Mouse (Mus musculus) kidney, embryonic 14.5 days (tissue): ENCODE measurements around the gene 4933402N03Rik. TPM values are rescaled to one million over a fixed set of nuclear protein-coding genes. Genes with fewer than 3 reads are reported as not detected.

Source experiments
- ATAC-seq: fragments of 200-750 bp; cut with Nextera tagmentation; 2 replicates; pipeline ENCODE4 v1.8.0; 2017; ENCODE audit warnings: moderate number of reproducible peaks, mild to moderate bottlenecking, moderate TSS enrichment, moderate library complexity; ENCODE audit not compliant: low FRiP score, low TSS enrichment
- H3K27ac ChIP-seq: fragments of 300-500 bp; sonication (generic); 2 replicates; pipeline ENCODE4 v1.5.1; 2014; ENCODE audit warnings: low read depth, mild to moderate bottlenecking, low read length, moderate library complexity, mixed read lengths
- H3K27me3 ChIP-seq: fragments of 300-500 bp; sonication (generic); 2 replicates; pipeline ENCODE4 v1.6.1; 2014; ENCODE audit warnings: mild to moderate bottlenecking, low read length; ENCODE audit not compliant: control insufficient read depth, insufficient read depth
- H3K36me3 ChIP-seq: fragments of 300-500 bp; sonication (generic); 2 replicates; pipeline ENCODE4 v1.6.1; 2014; ENCODE audit warnings: low read length, mixed read lengths; ENCODE audit not compliant: control insufficient read depth, insufficient read depth
- H3K4me1 ChIP-seq: fragments of 300-500 bp; sonication (generic); 2 replicates; pipeline ENCODE4 v1.6.1; 2014; ENCODE audit warnings: low read length, mixed read lengths; ENCODE audit not compliant: control insufficient read depth, insufficient read depth
- H3K4me2 ChIP-seq: fragments of 300-500 bp; sonication (generic); replicated peaks from 2 replicates; pipeline ENCODE4 v1.6.1; 2014; ENCODE audit warnings: low read depth, mild to moderate bottlenecking, low read length
- H3K4me3 ChIP-seq: fragments of 300-500 bp; sonication (generic); 2 replicates; pipeline ENCODE4 v1.5.1; 2014; ENCODE audit warnings: mild to moderate bottlenecking, low read length
- H3K9ac ChIP-seq: fragments of 300-500 bp; sonication (generic); 2 replicates; pipeline ENCODE4 v1.6.1; 2014; ENCODE audit warnings: low read depth, mild to moderate bottlenecking, low read length, moderate library complexity
- H3K9me3 ChIP-seq: fragments of 300-500 bp; sonication (generic); 2 replicates; pipeline ENCODE4 v1.6.1; 2016; ENCODE audit warnings: low read length; ENCODE audit not compliant: control insufficient read depth
- WGBS: fragments of 180-500 bp; shearing (Covaris S2); extraction: QIAGEN DNeasy Blood & Tissue Kit; methylation state at CpG from one replicate; pipeline ENCODE4 v1.1.7; 2014; 5-methylcytosine and 5-hydroxymethylcytosine counted together
- polyA plus RNA-seq: library from polyadenylated mRNA; unstranded; fragments of >200 nt; fragmentation: Nextera tagmentation; extraction: Ambion mirVana; gene quantifications from 2 replicates; pipeline ENCODE4 v1.2.1, GENCODE M21; 2014

The 4933402N03Rik gene
- polyA plus RNA-seq, 1 experiment from 2014 or later: not detected

GRCm38 (mm10) chr7:131153044-131153443 is 6.9 kb upstream of the 4933402N03Rik start:
- no peaks in the 10 kb centered on the region for H3K36me3 ChIP-seq
- H3K4me2 ChIP-seq: no peak overlapping the region
- ATAC-seq: no peak
- no peaks in the 10 kb centered on the region for H3K27me3 ChIP-seq
- WGBS: 76% methylated on average over 5 of the region's 5 CpGs
- H3K9me3 ChIP-seq: no peaks in the 10 kb centered on the region
- H3K9ac ChIP-seq: no peak overlapping the region
- H3K27ac ChIP-seq: no peak overlapping the region
- H3K4me1 ChIP-seq: no peaks in the 10 kb centered on the region
- no peak overlapping the region for H3K4me3 ChIP-seq

GRCm38 (mm10) chr7:131150179-131150578 is 4.1 kb upstream of the 4933402N03Rik start:
- no peak overlapping the region for H3K9ac ChIP-seq
- no peaks in the 10 kb centered on the region for H3K36me3 ChIP-seq
- no peaks in the 10 kb centered on the region for H3K9me3 ChIP-seq
- no peak overlapping the region for H3K27ac ChIP-seq
- no peak for ATAC-seq
- H3K27me3 ChIP-seq: no peaks in the 10 kb centered on the region
- 92% methylated on average over 3 of the region's 3 CpGs for WGBS
- no peak overlapping the region for H3K4me3 ChIP-seq
- no peak overlapping the region for H3K4me2 ChIP-seq
- no peaks in the 10 kb centered on the region for H3K4me1 ChIP-seq

DNA sequence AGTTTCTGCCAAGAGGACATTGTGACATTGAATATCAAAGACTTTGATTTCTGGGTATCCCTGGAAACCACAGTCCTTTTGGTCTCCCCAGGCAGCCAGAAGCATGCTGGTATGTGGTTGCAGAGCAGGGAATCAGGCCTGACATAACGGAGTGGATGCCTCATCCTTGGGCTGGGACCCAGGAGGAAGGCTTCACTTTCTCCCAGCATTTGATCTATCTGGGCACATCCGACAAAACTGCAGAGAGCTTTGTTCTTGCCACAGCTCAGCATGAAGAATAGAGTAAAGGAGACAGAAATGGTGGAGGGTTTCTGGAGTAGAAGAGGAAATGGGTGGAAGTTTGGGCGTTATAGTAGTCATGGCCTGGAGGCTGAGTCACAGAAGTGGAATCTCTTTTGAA is 12.9 kb downstream of the 4933402N03Rik start:
- no peak overlapping the region for H3K4me3 ChIP-seq
- H3K36me3 ChIP-seq: no peaks in the 10 kb centered on the region
- no peaks in the 10 kb centered on the region for H3K27me3 ChIP-seq
- no peak for ATAC-seq
- no peak overlapping the region for H3K9ac ChIP-seq
- 82% methylated on average over 3 of the region's 3 CpGs for WGBS
- H3K9me3 ChIP-seq: no peaks in the 10 kb centered on the region
- no peak overlapping the region for H3K4me2 ChIP-seq
- H3K27ac ChIP-seq: no peak overlapping the region
- no peaks in the 10 kb centered on the region for H3K4me1 ChIP-seq

- WGBS: 68% methylated on average over 12 of the region's 12 CpGs
- H3K9ac ChIP-seq: no peak overlapping the region
- H3K27me3 ChIP-seq: no peaks in the 10 kb centered on the region
- no peak overlapping the region for H3K4me3 ChIP-seq
- ATAC-seq: no peak
- no peaks in the 10 kb centered on the region for H3K9me3 ChIP-seq
- no peaks in the 10 kb centered on the region for H3K36me3 ChIP-seq
- no peak overlapping the region for H3K4me2 ChIP-seq
- H3K4me1 ChIP-seq: no peaks in the 10 kb centered on the region
- no peak overlapping the region for H3K27ac ChIP-seq
Measured at GRCm38 (mm10) chr7:131130021-131130420, 16.1 kb downstream of the 4933402N03Rik start.

GRCm38 (mm10) chr7:131122210-131122807 is 23.8 kb downstream of the 4933402N03Rik start:
- H3K27me3 ChIP-seq: no peaks in the 10 kb centered on the region
- no peak overlapping the region for H3K9ac ChIP-seq
- H3K36me3 ChIP-seq: no peaks in the 10 kb centered on the region
- no peak for ATAC-seq
- no peaks in the 10 kb centered on the region for H3K9me3 ChIP-seq
- H3K27ac ChIP-seq: no peak overlapping the region
- 87% methylated on average over 2 of the region's 2 CpGs for WGBS
- H3K4me2 ChIP-seq: no peak overlapping the region
- no peaks in the 10 kb centered on the region for H3K4me1 ChIP-seq
- H3K4me3 ChIP-seq: no peak overlapping the region

GRCm38 (mm10) chr7:131114434-131114833 is 31.7 kb downstream of the 4933402N03Rik start:
- WGBS: 75% methylated on average over 2 of the region's 2 CpGs
- Histone ChIP-seq H3K9me3 (no peaks in the 10 kb centered on the region), H3K4me2 (no peak overlapping the region), H3K27me3 (no peaks in the 10 kb centered on the region), H3K9ac (no peak overlapping the region), H3K36me3 (no peaks in the 10 kb centered on the region), H3K4me1 (no peaks in the 10 kb centered on the region), H3K27ac (no peak overlapping the region), H3K4me3 (no peak overlapping the region)
- no peak for ATAC-seq

GRCm38 (mm10) chr7:131113676-131114075 is 32.4 kb downstream of the 4933402N03Rik start:
- 73% methylated on average over 6 of the region's 6 CpGs for WGBS
- H3K4me3 ChIP-seq: no peak overlapping the region
- H3K9me3 ChIP-seq: no peaks in the 10 kb centered on the region
- no peak overlapping the region for H3K4me2 ChIP-seq
- ATAC-seq: no peak
- H3K4me1 ChIP-seq: no peaks in the 10 kb centered on the region
- H3K36me3 ChIP-seq: no peaks in the 10 kb centered on the region
- no peak overlapping the region for H3K9ac ChIP-seq
- H3K27me3 ChIP-seq: no peaks in the 10 kb centered on the region
- H3K27ac ChIP-seq: no peak overlapping the region

DNA sequence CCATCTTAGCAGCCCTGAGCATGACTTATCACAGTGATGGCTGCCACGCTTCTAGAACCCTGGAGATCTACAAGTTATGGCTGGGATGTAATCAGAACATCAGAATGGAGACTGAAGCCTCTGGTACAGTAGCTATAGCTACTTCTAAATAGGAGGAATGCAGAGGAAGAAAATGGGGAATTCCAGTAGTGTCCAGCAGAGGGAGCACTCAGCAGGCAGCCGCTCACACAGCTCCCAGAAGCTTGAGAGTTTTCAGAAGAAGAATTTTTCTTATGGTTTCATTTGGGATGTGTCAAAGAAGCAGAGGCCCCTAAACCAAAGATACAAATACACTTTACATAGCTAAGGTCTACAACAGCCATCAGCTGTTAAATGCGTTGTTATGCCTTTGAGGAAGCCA is 33.6 kb downstream of the 4933402N03Rik start:
- H3K27me3 ChIP-seq: no peaks in the 10 kb centered on the region
- H3K4me2 ChIP-seq: no peak overlapping the region
- no peak overlapping the region for H3K9ac ChIP-seq
- H3K4me1 ChIP-seq: no peaks in the 10 kb centered on the region
- H3K9me3 ChIP-seq: no peaks in the 10 kb centered on the region
- WGBS: 25% methylated on average over 3 of the region's 3 CpGs
- ATAC-seq: no peak
- no peak overlapping the region for H3K4me3 ChIP-seq
- H3K36me3 ChIP-seq: no peaks in the 10 kb centered on the region
- no peak overlapping the region for H3K27ac ChIP-seq
